Mouse (Mus musculus): ENCODE results near the gene Sh3bp5l.

GRCm38 (mm10) chr11:58357844-58358534, 27.5 kb downstream of the Sh3bp5l start:
- TF ChIP-seq CTCF (IDR thresholded peaks at IDR 0.05) = no peak
- no peak for TF ChIP-seq EP300 (IDR thresholded peaks at IDR 0.05)

All from lung, postnatal 0 days (tissue).